Mouse (Mus musculus) lung, embryonic 14.5 days (tissue): Measurements from ENCODE around the gene Rabif. TPM values are rescaled to one million over a fixed set of nuclear protein-coding genes. Genes with fewer than 3 reads are reported as not detected.

Experiments
- ATAC-seq: fragments of 200-750 bp; cut with Nextera tagmentation; 2 replicates; pipeline ENCODE4 v1.8.0; 2017; ENCODE audit warnings: mild to moderate bottlenecking, moderate TSS enrichment, moderate library complexity; ENCODE audit not compliant: insufficient read depth
- DNase-seq: peaks from one replicate; pipeline ENCODE4 v3.0.0-alpha.2; 2015
- H3K27ac ChIP-seq: fragments of 300-500 bp; sonication (generic); 2 replicates; pipeline ENCODE4 v1.5.1; 2014; ENCODE audit warnings: low read depth, mild to moderate bottlenecking, moderate library complexity
- H3K27me3 ChIP-seq: fragments of 300-500 bp; sonication (generic); 2 replicates; pipeline ENCODE4 v1.6.1; 2014; ENCODE audit warnings: low read length, control low read depth; ENCODE audit not compliant: insufficient read depth
- H3K36me3 ChIP-seq: fragments of 300-500 bp; sonication (generic); 2 replicates; pipeline ENCODE4 v1.6.1; 2014; ENCODE audit warnings: control low read depth; ENCODE audit not compliant: insufficient read depth
- H3K4me1 ChIP-seq: fragments of 300-500 bp; sonication (generic); 2 replicates; pipeline ENCODE4 v1.6.1; 2014; ENCODE audit warnings: antibody characterized with exemption, control low read depth; ENCODE audit not compliant: insufficient read depth
- H3K4me2 ChIP-seq: fragments of 300-500 bp; sonication (generic); 2 replicates; pipeline ENCODE4 v1.6.1; 2014; ENCODE audit warnings: mild to moderate bottlenecking
- H3K4me3 ChIP-seq: fragments of 300-500 bp; sonication (generic); 2 replicates; pipeline ENCODE4 v1.5.1; 2014; ENCODE audit warnings: low read depth, low read length
- H3K9ac ChIP-seq: fragments of 300-500 bp; sonication (generic); 2 replicates; pipeline ENCODE4 v1.6.1; 2014
- H3K9me3 ChIP-seq: fragments of 300-500 bp; sonication (generic); 2 replicates; pipeline ENCODE4 v1.6.1; 2016; ENCODE audit warnings: low read depth, low read length, control low read depth
- CTCF ChIP-seq: IDR thresholded peaks from 2 replicates; pipeline ENCODE4 v1.5.1; 2016; ENCODE audit warnings: antibody characterized with exemption, low read depth
- WGBS: fragments of 180-500 bp; shearing (Covaris S2); extraction: QIAGEN DNeasy Blood & Tissue Kit; methylation state at CpG from one replicate; pipeline ENCODE4 v1.1.7; 2014; 5-methylcytosine and 5-hydroxymethylcytosine counted together
- polyA plus RNA-seq: library from polyadenylated mRNA; unstranded; fragments of >200 nt; fragmentation: Nextera tagmentation; extraction: Ambion mirVana; gene quantifications from 2 replicates; pipeline ENCODE4 v1.2.1, GENCODE M21; 2014

Rabif gene
- polyA plus RNA-seq, 1 experiment from 2014 or later = 39.6 TPM

GRCm38 (mm10) chr1:134555240-134555870 lies 60.9 kb downstream of the Rabif start:
- Histone ChIP-seq H3K9me3 (no peaks in the 10 kb centered on the region), H3K4me3 (peak overlapping the region; percentile 63), H3K4me1 (peaks cover 10% of the 10 kb centered on the region), H3K36me3 (no peaks in the 10 kb centered on the region), H3K9ac (no peak overlapping the region), H3K27ac (peak overlapping the region; percentile 89), H3K27me3 (no peaks in the 10 kb centered on the region), H3K4me2 (peak overlapping the region; percentile 93)
- WGBS = 19% methylated on average over 13 of the region's 13 CpGs
- DNase-seq (peak; percentile 76), ATAC-seq (peak; percentile 11; the same call in 1 of the 2 replicates)
- no peak for TF ChIP-seq CTCF

- H3K9ac ChIP-seq = peak overlapping the region; percentile 74
- DNase-seq = peak; percentile 67
Measured at GRCm38 (mm10) chr1:134555871-134556670, 61.6 kb downstream of the Rabif start.

GRCm38 (mm10) chr1:134556671-134557218 lies 62.3 kb downstream of the Rabif start:
- peak overlapping the region; percentile 63 for H3K4me3 ChIP-seq
- under 1% methylated on average over 35 of the region's 35 CpGs for WGBS
- no peaks in the 10 kb centered on the region for H3K27me3 ChIP-seq
- no peaks in the 10 kb centered on the region for H3K36me3 ChIP-seq
- no peaks in the 10 kb centered on the region for H3K9me3 ChIP-seq
- DNase-seq (peak; percentile 98), ATAC-seq (peak; percentile 97)
- H3K4me1 ChIP-seq = peaks cover 10% of the 10 kb centered on the region
- no peak for TF ChIP-seq CTCF
- peak overlapping the region; percentile 93 for H3K4me2 ChIP-seq
- H3K27ac ChIP-seq = peak overlapping the region; percentile 89
- H3K9ac ChIP-seq = peak overlapping the region; percentile 74

More at GRCm38 (mm10) chr1:134555871-134556670, 61.6 kb downstream of the Rabif start:
- peak; percentile 27; the same call in 1 of the 2 replicates for ATAC-seq
- Histone ChIP-seq H3K4me2 (peak overlapping the region; percentile 93), H3K4me1 (peaks cover 10% of the 10 kb centered on the region), H3K9me3 (no peaks in the 10 kb centered on the region), H3K4me3 (peak overlapping the region; percentile 63), H3K27ac (peak overlapping the region; percentile 89), H3K27me3 (no peaks in the 10 kb centered on the region), H3K36me3 (no peaks in the 10 kb centered on the region)
- TF ChIP-seq CTCF = 0 out of 2 replicates have a peak, but pooled peaks have one; percentile 12
- WGBS = under 1% methylated on average over 45 of the region's 46 CpGs

Other genes starting within 250 kb of the Rabif start
- not detected in 2 replicates for gene Myog, start 204.7 kb upstream of the Rabif start, polyA plus RNA-seq
- gene Ppfia4, start 161.7 kb upstream of the Rabif start, polyA plus RNA-seq = 2.4 and 2.6 TPM in 2 replicates
- 106 TPM in 2 replicates for gene Tmem183a, start 132.7 kb upstream of the Rabif start, polyA plus RNA-seq
- gene 4933406M09Rik, start 108.7 kb upstream of the Rabif start, polyA plus RNA-seq = not detected in 2 replicates
- 33.9 and 37.8 TPM in 2 replicates for gene Cyb5r1, start 89.1 kb upstream of the Rabif start, polyA plus RNA-seq
- gene Adipor1, start 79.3 kb upstream of the Rabif start, polyA plus RNA-seq = 83.9 and 86.8 TPM in 2 replicates
- 26.6 and 29.9 TPM in 2 replicates for gene Klhl12, start 39.1 kb upstream of the Rabif start, polyA plus RNA-seq
- 0.27 TPM in 1 of 2 replicates, not detected in the other for gene Mgat4e, start 55.0 kb downstream of the Rabif start, polyA plus RNA-seq
- gene Kdm5b, start 65.5 kb downstream of the Rabif start, polyA plus RNA-seq = 54.7 and 59.0 TPM in 2 replicates
- gene Syt2, start 152.0 kb downstream of the Rabif start, polyA plus RNA-seq = 0.58 and 1.0 TPM in 2 replicates